Mouse (Mus musculus): Measurements from ENCODE around the gene Svep1.

DNA sequence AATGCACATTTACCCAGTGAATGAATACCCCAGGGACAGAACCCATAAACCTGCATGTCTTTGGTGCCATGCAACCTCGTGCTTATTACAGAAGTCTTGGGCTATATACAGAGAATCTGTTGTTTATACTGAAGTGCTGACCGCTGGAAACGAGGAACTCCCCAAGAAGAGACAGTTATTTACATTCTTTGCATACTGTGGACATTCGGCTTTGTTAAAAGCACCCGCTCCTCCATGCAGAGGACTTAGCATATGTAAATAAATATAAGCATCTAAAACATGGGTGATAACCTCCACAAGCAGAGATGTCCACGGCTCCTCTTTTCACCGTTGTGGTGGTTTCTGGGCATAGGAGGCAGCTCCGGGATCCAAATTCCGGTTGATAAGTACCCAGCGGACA is 95.7 kb downstream of the Svep1 start:
- TF ChIP-seq EP300 (optimal IDR thresholded peaks at IDR 0.05) = no peak
- no peak for TF ChIP-seq CTCF (IDR thresholded peaks at IDR 0.05; ENCODE audit: low read depth)
